Mouse (Mus musculus) small intestine, adult 10 weeks (tissue): ENCODE measurements around the gene Treml1. TPM values are rescaled to one million over a fixed set of nuclear protein-coding genes. Genes with fewer than 3 reads are reported as not detected.

Experiments
- polyA plus RNA-seq: library from polyadenylated mRNA; stranded (reverse); fragments of 350-450 nt; fragmentation: Illumina TruSeq; extraction: RNeasy Lipid Tissue Mini Kit (QIAGEN cat#74804); gene quantifications from one replicate; pipeline ENCODE4 v1.2.3, GENCODE M21; 2014; ENCODE audit warnings: low replicate concordance

Treml1 gene
- not detected for polyA plus RNA-seq

DNA sequence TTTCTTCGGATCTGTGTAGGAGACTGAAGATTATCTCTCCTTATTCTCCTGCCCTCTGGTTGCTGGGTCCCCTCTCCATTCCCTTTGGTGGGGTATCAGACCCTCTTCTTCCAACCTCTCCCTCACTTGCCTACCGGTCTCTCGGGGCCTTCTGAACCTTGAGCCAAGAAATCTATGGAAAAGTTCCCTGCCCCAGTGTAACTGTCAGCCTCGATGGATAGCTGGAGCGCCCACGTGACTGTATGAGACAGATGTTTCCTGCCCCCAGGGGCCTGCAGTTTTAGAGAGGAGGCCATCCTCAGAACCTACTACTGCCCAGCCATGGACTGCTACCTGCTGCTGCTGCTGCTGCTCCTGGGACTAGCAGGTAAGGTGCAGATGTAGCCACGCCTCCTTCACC, at the start of gene Treml1:
TSS of gene Treml1 (plus strand) at position 301 of the 400 bp plus-strand sequence.

DNA sequence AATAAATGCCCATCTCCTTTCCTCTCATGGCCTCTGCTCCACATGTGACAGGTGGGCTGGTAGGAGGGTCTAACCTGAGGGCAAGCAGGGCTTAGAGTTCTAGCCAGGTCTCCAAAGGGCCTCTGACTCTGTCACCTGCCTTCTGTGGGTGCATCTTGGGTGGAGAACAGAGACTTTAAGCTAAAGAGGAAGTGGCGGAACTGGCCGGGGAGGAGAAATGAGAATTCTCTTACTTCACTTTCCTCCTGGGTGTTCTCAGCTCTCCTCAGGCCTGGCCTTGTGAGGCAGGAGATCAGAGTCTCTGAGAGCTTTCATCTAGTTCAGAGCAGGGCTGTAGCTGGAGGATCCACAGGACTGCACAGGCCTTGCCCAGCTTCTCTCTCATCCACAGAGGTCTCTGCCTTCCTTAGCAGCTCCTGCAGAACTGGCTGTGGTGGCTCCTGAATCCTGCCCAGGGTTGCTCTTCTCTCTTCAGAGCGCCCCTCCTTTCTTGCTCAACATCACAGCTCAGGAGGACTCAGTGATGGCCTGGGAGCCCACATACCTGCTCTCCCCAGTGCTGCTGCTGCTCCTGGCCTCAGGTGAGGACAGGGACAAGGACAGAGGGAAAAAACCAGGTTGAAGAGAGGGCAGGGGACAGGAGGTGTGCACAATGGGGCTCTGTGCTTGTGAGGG, 43.7 kb upstream of the Treml1 start, which contains the start of gene B430306N03Rik:
TSS of gene B430306N03Rik (plus strand) at position 237 of the 675 bp plus-strand sequence.

DNA sequence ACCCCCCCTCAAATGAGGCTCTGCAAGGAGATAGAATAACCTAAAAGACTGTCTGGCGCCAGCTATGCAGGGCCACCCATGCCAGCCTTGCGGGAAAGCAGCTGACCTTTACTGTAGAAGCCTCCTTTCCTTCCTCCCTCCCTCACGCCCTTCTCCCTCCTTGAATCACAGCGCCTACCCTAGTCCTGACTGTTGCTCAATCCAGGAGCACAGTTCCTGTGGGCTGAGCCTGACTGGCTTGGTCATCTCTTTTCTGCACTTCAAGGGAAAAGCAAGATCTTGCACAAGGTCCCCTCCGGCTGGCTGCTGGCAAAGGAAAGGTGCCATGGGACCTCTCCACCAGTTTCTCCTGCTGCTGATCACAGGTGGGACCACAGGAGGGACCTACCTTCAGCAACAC, 13.5 kb upstream of the Treml1 start, which contains the start of gene Trem2:
TSS of gene Trem2 (plus strand) at position 171 of the 400 bp plus-strand sequence.

DNA sequence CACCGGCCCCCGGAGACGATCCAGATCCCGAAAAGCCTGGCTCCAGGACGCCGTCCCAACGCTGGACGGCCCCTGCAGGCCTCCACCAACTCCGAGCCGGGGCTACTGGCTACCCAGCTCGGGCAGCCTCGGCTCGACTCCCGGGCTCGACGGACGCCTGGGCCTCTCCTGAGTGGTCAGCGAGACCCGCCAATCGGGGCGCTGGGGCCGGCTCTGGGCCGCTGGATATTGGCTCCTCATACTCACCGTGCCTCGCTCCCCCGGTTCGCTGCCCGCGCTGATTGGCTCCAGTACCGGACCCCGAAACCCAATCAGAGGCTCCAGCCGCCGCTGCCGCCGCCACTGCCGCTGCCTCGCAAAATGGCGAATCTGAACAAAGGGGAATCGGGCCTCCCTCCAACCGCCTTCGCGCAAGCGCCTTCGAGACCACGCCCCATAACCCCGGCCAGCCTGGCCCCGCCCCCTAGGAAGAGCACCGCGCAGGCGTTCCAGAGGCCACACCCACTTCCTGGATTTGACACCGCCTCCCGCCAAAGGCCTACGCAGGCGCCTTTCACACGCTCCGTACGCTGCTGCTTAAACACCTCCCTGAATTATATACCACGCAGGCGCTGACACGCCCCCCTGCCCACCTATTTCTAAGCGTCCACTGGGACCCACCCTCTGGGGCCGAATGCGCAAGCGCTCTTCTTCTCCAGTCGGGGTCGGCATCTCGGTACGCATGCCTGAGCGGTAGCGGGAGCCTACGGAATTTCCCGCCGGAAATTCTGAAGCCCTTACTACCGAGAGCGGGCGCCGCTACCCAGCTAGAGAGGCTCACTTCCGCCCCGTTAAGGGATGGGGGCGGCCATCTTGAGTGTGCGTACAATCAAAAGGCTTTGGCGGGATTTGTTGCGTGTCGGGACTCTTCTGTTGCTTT, 49.9 kb downstream of the Treml1 start, which contains the start of the genes Nfya and Oard1:
TSS of gene Nfya (minus strand) at position 527 of the 919 bp plus-strand sequence.
TSS of gene Oard1 (plus strand) at position 635 of the 919 bp plus-strand sequence.

Other genes with a start within 250 kb of the Treml1 start
- gene 9830107B12Rik, start 213.6 kb upstream of the Treml1 start, polyA plus RNA-seq, result 0.78 TPM
- 1.9 TPM for gene A530064D06Rik, start 192.6 kb upstream of the Treml1 start, polyA plus RNA-seq
- gene Trem1, start 127.1 kb upstream of the Treml1 start, polyA plus RNA-seq, result 0.67 TPM
- gene Trem3, start 112.1 kb upstream of the Treml1 start, polyA plus RNA-seq, result not detected
- gene Treml4, start 95.6 kb upstream of the Treml1 start, polyA plus RNA-seq, result 1.5 TPM
- gene Treml2, start 60.4 kb upstream of the Treml1 start, polyA plus RNA-seq, result 0.37 TPM
- gene B430306N03Rik, start 43.8 kb upstream of the Treml1 start, polyA plus RNA-seq, result 0.15 TPM
- not detected for gene Trem2, start 13.5 kb upstream of the Treml1 start, polyA plus RNA-seq
- gene Nfya, start 50.0 kb downstream of the Treml1 start, polyA plus RNA-seq, result 17.0 TPM
- gene Oard1, start 50.1 kb downstream of the Treml1 start, polyA plus RNA-seq, result 65.4 TPM
- gene Apobec2, start 73.0 kb downstream of the Treml1 start, polyA plus RNA-seq, result 0.59 TPM
- gene Tspo2, start 91.6 kb downstream of the Treml1 start, polyA plus RNA-seq, result 0.11 TPM
- gene Unc5cl, start 95.0 kb downstream of the Treml1 start, polyA plus RNA-seq, result 30.1 TPM